Mouse (Mus musculus) forebrain, embryonic 14.5 days (tissue): ENCODE results near the gene Nt5c2. TPM values are rescaled to one million over a fixed set of nuclear protein-coding genes. Genes with fewer than 3 reads are reported as not detected.

Experiments
- ATAC-seq: fragments of 200-750 bp; cut with Nextera tagmentation; 2 replicates; pipeline ENCODE4 v1.8.0; 2017; ENCODE audit warnings: mild to moderate bottlenecking, moderate library complexity
- DNase-seq: peaks from one replicate; pipeline ENCODE4 v3.0.0-alpha.2; 2015; ENCODE audit warnings: low spot score
- H3K27ac ChIP-seq: fragments of 300-500 bp; sonication (generic); 2 replicates; pipeline ENCODE4 v1.5.1; 2014; ENCODE audit warnings: low read depth, mild to moderate bottlenecking, control low read depth, low read length, moderate library complexity
- H3K27me3 ChIP-seq: fragments of 300-500 bp; sonication (generic); replicated peaks from 2 replicates; pipeline ENCODE4 v1.6.1; 2014; ENCODE audit warnings: low read length, control low read depth, mixed read lengths; ENCODE audit not compliant: control insufficient read depth, insufficient read depth
- H3K36me3 ChIP-seq: fragments of 300-500 bp; sonication (generic); 2 replicates; pipeline ENCODE4 v1.6.1; 2014; ENCODE audit warnings: low read length, control low read depth; ENCODE audit not compliant: control insufficient read depth, insufficient read depth
- H3K4me1 ChIP-seq: fragments of 300-500 bp; sonication (generic); 2 replicates; pipeline ENCODE4 v1.6.1; 2014; ENCODE audit warnings: antibody characterized with exemption, low read length, control low read depth; ENCODE audit not compliant: control insufficient read depth, insufficient read depth
- H3K4me2 ChIP-seq: fragments of 300-500 bp; sonication (generic); 2 replicates; pipeline ENCODE4 v1.6.1; 2014; ENCODE audit warnings: mild to moderate bottlenecking, control low read depth, low read length
- H3K4me3 ChIP-seq: fragments of 300-500 bp; sonication (generic); 2 replicates; pipeline ENCODE4 v1.5.1; 2014; ENCODE audit warnings: low read depth, low read length, control low read depth
- H3K9ac ChIP-seq: fragments of 300-500 bp; sonication (generic); 2 replicates; pipeline ENCODE4 v1.6.1; 2014; ENCODE audit warnings: mild to moderate bottlenecking, low read length, control low read depth, moderate library complexity
- H3K9me3 ChIP-seq: fragments of 300-500 bp; sonication (generic); replicated peaks from 2 replicates; pipeline ENCODE4 v1.6.1; 2016; ENCODE audit warnings: low read length, control low read depth, mixed read lengths; ENCODE audit not compliant: control insufficient read depth
- WGBS: fragments of 180-500 bp; shearing (Covaris S2); extraction: QIAGEN DNeasy Blood & Tissue Kit; methylation state at CpG from one replicate; pipeline ENCODE4 v1.1.7; 2014; 5-methylcytosine and 5-hydroxymethylcytosine counted together
- polyA plus RNA-seq: library from polyadenylated mRNA; unstranded; fragments of >200 nt; fragmentation: Nextera tagmentation; extraction: Ambion mirVana; gene quantifications from 2 replicates; pipeline ENCODE4 v1.2.1, GENCODE M21; 2014

Gene Nt5c2
- polyA plus RNA-seq, 1 experiment from 2014 or later, result 84.2 TPM

- H3K36me3 ChIP-seq, result no peaks in the 10 kb centered on the region
- no peak overlapping the region for H3K4me2 ChIP-seq
- H3K4me3 ChIP-seq, result no peak overlapping the region
- no peaks in the 10 kb centered on the region for H3K9me3 ChIP-seq
- H3K4me1 ChIP-seq, result no peaks in the 10 kb centered on the region
- no peak overlapping the region for H3K9ac ChIP-seq
- ATAC-seq (no peak), DNase-seq (no peak)
- no peak overlapping the region for H3K27ac ChIP-seq
- no peaks in the 10 kb centered on the region for H3K27me3 ChIP-seq
- WGBS, result 48% methylated on average over 14 of the region's 14 CpGs
Observed at GRCm38 (mm10) chr19:46848381-46849268, 166.3 kb downstream of the Nt5c2 start.

DNA sequence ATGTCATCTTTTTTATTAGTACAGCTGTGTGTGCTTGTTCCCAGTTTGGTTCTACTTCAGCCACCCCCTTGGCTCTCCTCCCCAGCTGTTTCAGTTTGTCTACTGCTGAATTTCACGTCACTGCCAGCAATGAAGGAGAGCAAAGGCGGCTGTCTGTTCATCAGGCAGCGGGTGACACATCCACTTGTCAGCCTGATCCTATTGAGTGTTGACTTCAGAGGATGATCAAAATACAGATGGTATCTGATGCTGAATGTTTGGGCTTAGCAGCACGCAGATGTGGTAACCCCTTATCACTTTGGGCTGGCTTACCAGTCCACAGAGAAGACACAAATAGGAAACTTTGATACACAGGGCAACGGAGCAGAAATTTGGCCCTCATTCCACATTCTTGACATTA is 168.5 kb downstream of the Nt5c2 start:
- Histone ChIP-seq H3K4me3 (no peak overlapping the region), H3K27ac (no peak overlapping the region), H3K36me3 (no peaks in the 10 kb centered on the region), H3K9ac (no peak overlapping the region), H3K4me2 (no peak overlapping the region), H3K4me1 (no peaks in the 10 kb centered on the region), H3K9me3 (no peaks in the 10 kb centered on the region), H3K27me3 (no peaks in the 10 kb centered on the region)
- ATAC-seq (no peak), DNase-seq (no peak)
- 88% methylated on average over 5 of the region's 5 CpGs for WGBS

- Histone ChIP-seq H3K4me1 (no peaks in the 10 kb centered on the region), H3K4me3 (no peak overlapping the region), H3K27ac (no peak overlapping the region), H3K9me3 (no peaks in the 10 kb centered on the region), H3K9ac (no peak overlapping the region), H3K4me2 (no peak overlapping the region), H3K27me3 (no peaks in the 10 kb centered on the region), H3K36me3 (no peaks in the 10 kb centered on the region)
- ATAC-seq (no peak), DNase-seq (no peak)
- 89% methylated on average over 7 of the region's 7 CpGs for WGBS
Observed at GRCm38 (mm10) chr19:46846056-46846455, 168.9 kb downstream of the Nt5c2 start.

DNA sequence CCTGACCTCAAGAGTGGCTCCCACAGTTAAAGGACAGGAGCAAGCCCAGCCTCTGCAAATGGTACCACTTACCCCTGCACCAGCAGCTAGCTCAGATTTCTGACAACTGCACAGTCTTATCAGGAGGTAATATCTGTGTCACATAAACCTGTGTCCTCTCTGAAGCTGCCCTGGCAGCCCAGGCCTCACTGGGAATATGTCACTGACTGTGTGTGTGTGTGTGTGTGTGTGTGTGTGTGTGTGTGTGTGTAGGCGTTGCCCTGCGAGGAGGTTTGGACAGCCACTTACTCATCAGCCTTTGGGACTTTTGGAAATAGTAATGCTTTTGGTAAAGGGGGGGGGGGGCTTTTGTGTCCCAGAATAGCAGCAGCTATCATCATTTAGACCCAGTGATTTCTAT is 171.9 kb downstream of the Nt5c2 start:
- 90% methylated on average over 2 of the region's 2 CpGs for WGBS

DNA sequence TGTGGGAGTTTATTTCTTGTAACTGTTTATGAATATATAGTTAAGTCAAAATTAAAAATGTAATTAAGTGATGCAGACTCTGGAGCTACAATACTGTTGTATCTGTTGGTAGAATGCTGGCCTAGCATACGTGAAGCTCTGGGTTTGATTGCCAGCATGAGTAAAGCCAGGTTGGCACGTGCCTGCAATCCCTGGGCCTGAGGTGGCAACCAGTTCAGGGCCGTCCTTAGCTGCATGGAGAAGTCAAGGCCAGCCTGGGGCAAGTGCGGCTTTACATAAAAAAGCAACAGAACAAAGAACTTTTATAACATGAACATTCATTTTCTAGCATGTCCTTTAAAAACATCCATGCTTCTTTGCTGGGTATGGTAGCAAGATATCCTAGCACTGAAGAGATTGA is 173.9 kb downstream of the Nt5c2 start:
- no peaks in the 10 kb centered on the region for H3K4me1 ChIP-seq
- no peak overlapping the region for H3K4me2 ChIP-seq
- DNase-seq (no peak), ATAC-seq (no peak)
- no peak overlapping the region for H3K9ac ChIP-seq
- H3K27me3 ChIP-seq, result no peaks in the 10 kb centered on the region
- no peak overlapping the region for H3K27ac ChIP-seq
- H3K36me3 ChIP-seq, result no peaks in the 10 kb centered on the region
- WGBS, result 87% methylated on average over 4 of the region's 4 CpGs
- H3K4me3 ChIP-seq, result no peak overlapping the region
- no peaks in the 10 kb centered on the region for H3K9me3 ChIP-seq

More for the DNA sequence above, 171.9 kb downstream of the Nt5c2 start:
- H3K9ac ChIP-seq, result no peak overlapping the region
- H3K27me3 ChIP-seq, result no peaks in the 10 kb centered on the region
- H3K9me3 ChIP-seq, result no peaks in the 10 kb centered on the region
- no peaks in the 10 kb centered on the region for H3K36me3 ChIP-seq
- no peak overlapping the region for H3K4me3 ChIP-seq
- DNase-seq (no peak), ATAC-seq (no peak)
- no peak overlapping the region for H3K4me2 ChIP-seq
- H3K4me1 ChIP-seq, result no peaks in the 10 kb centered on the region
- no peak overlapping the region for H3K27ac ChIP-seq

GRCm38 (mm10) chr19:46837290-46838079 is 177.5 kb downstream of the Nt5c2 start:
- 93% methylated on average over 11 of the region's 11 CpGs for WGBS
- Histone ChIP-seq H3K4me3 (no peak overlapping the region), H3K4me1 (no peaks in the 10 kb centered on the region), H3K9ac (no peak overlapping the region), H3K27ac (no peak overlapping the region), H3K27me3 (no peaks in the 10 kb centered on the region), H3K36me3 (no peaks in the 10 kb centered on the region), H3K9me3 (no peaks in the 10 kb centered on the region), H3K4me2 (no peak overlapping the region)
- DNase-seq (no peak), ATAC-seq (no peak)

GRCm38 (mm10) chr19:46836085-46836484 is 178.9 kb downstream of the Nt5c2 start:
- Histone ChIP-seq H3K9ac (no peak overlapping the region), H3K9me3 (no peaks in the 10 kb centered on the region), H3K27me3 (no peaks in the 10 kb centered on the region), H3K4me3 (no peak overlapping the region), H3K4me1 (no peaks in the 10 kb centered on the region), H3K36me3 (no peaks in the 10 kb centered on the region), H3K4me2 (no peak overlapping the region), H3K27ac (no peak overlapping the region)
- 78% methylated on average over 3 of the region's 3 CpGs for WGBS
- DNase-seq (no peak), ATAC-seq (no peak)

- Histone ChIP-seq H3K4me2 (no peak overlapping the region), H3K9me3 (no peaks in the 10 kb centered on the region), H3K4me1 (no peaks in the 10 kb centered on the region), H3K9ac (no peak overlapping the region), H3K36me3 (no peaks in the 10 kb centered on the region), H3K4me3 (no peak overlapping the region), H3K27ac (no peak overlapping the region), H3K27me3 (no peaks in the 10 kb centered on the region)
- 83% methylated on average over 4 of the region's 4 CpGs for WGBS
- DNase-seq (no peak), ATAC-seq (no peak)
Observed at GRCm38 (mm10) chr19:46835339-46835738, 179.6 kb downstream of the Nt5c2 start.

DNA sequence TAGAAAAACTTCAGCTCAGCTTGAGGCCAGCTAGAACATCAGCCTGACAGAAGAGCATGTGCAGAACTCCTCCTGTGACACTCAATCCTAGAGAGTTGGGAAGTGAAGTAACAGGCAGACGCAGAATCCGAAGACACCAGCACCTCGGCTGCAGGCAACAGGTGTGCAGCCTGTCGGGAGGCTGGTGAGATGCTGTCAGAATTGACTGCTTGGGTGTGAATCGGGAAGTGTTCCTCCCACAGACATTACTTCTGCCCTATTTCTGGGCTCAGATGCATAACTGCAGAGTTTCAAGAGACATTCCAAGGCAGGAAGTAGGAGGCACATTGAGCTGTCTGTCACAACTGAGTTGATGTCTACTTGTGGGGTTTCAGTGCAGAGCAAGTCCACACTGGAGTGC is 180.7 kb downstream of the Nt5c2 start:
- Histone ChIP-seq H3K9ac (no peak overlapping the region), H3K9me3 (no peaks in the 10 kb centered on the region), H3K4me3 (no peak overlapping the region), H3K27me3 (no peaks in the 10 kb centered on the region), H3K36me3 (no peaks in the 10 kb centered on the region), H3K4me1 (no peaks in the 10 kb centered on the region), H3K4me2 (no peak overlapping the region), H3K27ac (no peak overlapping the region)
- whole genome bisulfite sequencing, result 89% methylated on average over 5 of the region's 5 CpGs
- DNase-seq (no peak), ATAC-seq (no peak)
